Mouse (Mus musculus): ENCODE data around the gene Neurod6. TPM values are rescaled to one million over a fixed set of nuclear protein-coding genes. Genes with fewer than 3 reads are reported as not detected.

The Neurod6 gene
- polyA plus RNA-seq, 1 experiment from 2014 or later = 0.10 TPM

GRCm38 (mm10) chr6:55646111-55646823 is 34.8 kb downstream of the Neurod6 start:
- Histone ChIP-seq H3K9ac (no peak overlapping the region), H3K27ac (ENCODE audit: poor library complexity, severe bottlenecking) (no peak overlapping the region), H3K9me3 (replicated peaks) (no peaks in the 10 kb centered on the region), H3K27me3 (replicated peaks) (peaks cover 16% of the 10 kb centered on the region), H3K4me3 (no peak overlapping the region), H3K4me2 (no peak overlapping the region), H3K4me1 (replicated peaks) (peaks cover 24% of the 10 kb centered on the region), H3K36me3 (no peaks in the 10 kb centered on the region)
- no peak for ATAC-seq (ENCODE audit: insufficient number of reproducible peaks, low FRiP score)
- 58% methylated on average over 14 of the region's 14 CpGs for WGBS

DNA sequence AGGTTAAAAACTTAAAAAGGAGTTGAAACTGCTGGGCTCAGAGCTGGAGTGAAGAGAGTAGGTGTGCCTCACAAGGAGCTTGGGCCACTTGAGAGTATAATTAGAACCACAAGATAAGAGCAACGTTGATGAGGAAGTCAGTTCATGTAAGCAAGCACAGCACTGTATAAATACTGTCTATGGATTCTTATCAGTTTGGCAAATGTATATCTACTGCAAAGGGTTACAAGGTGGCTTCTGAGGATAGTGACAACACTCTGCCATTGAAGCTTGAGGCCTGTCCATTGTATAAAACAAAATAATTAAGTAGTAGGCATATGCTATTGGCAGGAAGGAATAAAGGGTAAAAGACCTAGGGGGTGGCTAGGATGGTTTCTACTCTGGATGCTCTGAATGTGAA is 46.4 kb downstream of the Neurod6 start:
- 0% methylated on average over 1 of the region's 1 CpGs for WGBS
- Histone ChIP-seq H3K4me2 (no peak overlapping the region), H3K9ac (no peak overlapping the region), H3K9me3 (replicated peaks) (peaks cover 3% of the 10 kb centered on the region; the same call in 1 of the 2 replicates), H3K4me1 (replicated peaks) (peaks cover 2% of the 10 kb centered on the region; the same call in 1 of the 2 replicates), H3K4me3 (no peak overlapping the region), H3K36me3 (no peaks in the 10 kb centered on the region), H3K27me3 (replicated peaks) (no peaks in the 10 kb centered on the region), H3K27ac (ENCODE audit: poor library complexity, severe bottlenecking) (no peak overlapping the region)
- no peak for ATAC-seq (ENCODE audit: insufficient number of reproducible peaks, low FRiP score)

Other genes with a start within 250 kb of the Neurod6 start
- 6.2 and 6.5 TPM in 2 replicates for gene Adcyap1r1, start 229.3 kb downstream of the Neurod6 start, polyA plus RNA-seq (2016; fragmentation: Nextera tagmentation; extraction: Ambion mirVana)
- not detected in 2 replicates for gene Itprid1, start 155.6 kb upstream of the Neurod6 start, polyA plus RNA-seq (2016; fragmentation: Nextera tagmentation; extraction: Ambion mirVana)

Measured in heart, embryonic 12.5 days (tissue).